Mouse (Mus musculus) ES-E14 (cell line): Measurements from ENCODE around the gene Mdp1.

Experiments used
- CHD2 ChIP-seq: IDR thresholded peaks from 2 replicates; pipeline ENCODE4 v1.6.1; 2014; ENCODE audit warnings: mild to moderate bottlenecking, low read depth, low read length, inconsistent platforms
- HCFC1 ChIP-seq: IDR thresholded peaks from 2 replicates; pipeline ENCODE4 v1.6.1; 2012; ENCODE audit warnings: low read length, inconsistent platforms, borderline replicate concordance; ENCODE audit not compliant: insufficient read depth
- MAFK ChIP-seq: IDR thresholded peaks from 2 replicates; pipeline ENCODE4 v1.6.1; 2014; ENCODE audit warnings: mild to moderate bottlenecking, low read depth, low read length, inconsistent platforms; ENCODE audit not compliant: insufficient read depth
- ZC3H11A ChIP-seq: IDR thresholded peaks from 2 replicates; pipeline ENCODE4 v1.6.1; 2012; ENCODE audit warnings: low read depth, mild to moderate bottlenecking, inconsistent platforms, low read length, borderline replicate concordance
- ZNF384 ChIP-seq: IDR thresholded peaks from 2 replicates; pipeline ENCODE4 v1.6.1; 2012; ENCODE audit warnings: low read depth, low read length, inconsistent platforms

- TF ChIP-seq ZC3H11A, result no peak
- TF ChIP-seq CHD2, result no peak
- TF ChIP-seq HCFC1, result no peak
- no peak for TF ChIP-seq MAFK
- no peak for TF ChIP-seq ZNF384
These were observed 45.6 kb downstream of the Mdp1 start for GRCm38 (mm10) chr14:55614565-55615178.
